Mouse (Mus musculus): ENCODE measurements around the gene Phf13.

- TF ChIP-seq CTCF (IDR thresholded peaks at IDR 0.05; ENCODE audit: extremely low read depth, insufficient read length, insufficient replicate concordance, low read depth, low read length) (no peak), POLR2A (IDR thresholded peaks at IDR 0.05; ENCODE audit: low read depth, low read length) (no peak)
Measured at GRCm38 (mm10) chr4:152039831-152040310, 43.8 kb upstream of the Phf13 start.
